Mouse (Mus musculus) spleen, postnatal 10 days (tissue): ENCODE data around the gene Atf7ip2.
"Not testable (repeated sequence)": the region's sequence is repeated elsewhere in the genome, so short reads cannot be mapped to it uniquely, and the experiment has no call there.

Experiments
- DNase-seq, 2 experiments: peaks; one replicate each; pipeline ENCODE4 v3.0.0; 2021 to 2022; ENCODE audit warnings: low spot score in 2 of 2

Gene Atf7ip2

DNA sequence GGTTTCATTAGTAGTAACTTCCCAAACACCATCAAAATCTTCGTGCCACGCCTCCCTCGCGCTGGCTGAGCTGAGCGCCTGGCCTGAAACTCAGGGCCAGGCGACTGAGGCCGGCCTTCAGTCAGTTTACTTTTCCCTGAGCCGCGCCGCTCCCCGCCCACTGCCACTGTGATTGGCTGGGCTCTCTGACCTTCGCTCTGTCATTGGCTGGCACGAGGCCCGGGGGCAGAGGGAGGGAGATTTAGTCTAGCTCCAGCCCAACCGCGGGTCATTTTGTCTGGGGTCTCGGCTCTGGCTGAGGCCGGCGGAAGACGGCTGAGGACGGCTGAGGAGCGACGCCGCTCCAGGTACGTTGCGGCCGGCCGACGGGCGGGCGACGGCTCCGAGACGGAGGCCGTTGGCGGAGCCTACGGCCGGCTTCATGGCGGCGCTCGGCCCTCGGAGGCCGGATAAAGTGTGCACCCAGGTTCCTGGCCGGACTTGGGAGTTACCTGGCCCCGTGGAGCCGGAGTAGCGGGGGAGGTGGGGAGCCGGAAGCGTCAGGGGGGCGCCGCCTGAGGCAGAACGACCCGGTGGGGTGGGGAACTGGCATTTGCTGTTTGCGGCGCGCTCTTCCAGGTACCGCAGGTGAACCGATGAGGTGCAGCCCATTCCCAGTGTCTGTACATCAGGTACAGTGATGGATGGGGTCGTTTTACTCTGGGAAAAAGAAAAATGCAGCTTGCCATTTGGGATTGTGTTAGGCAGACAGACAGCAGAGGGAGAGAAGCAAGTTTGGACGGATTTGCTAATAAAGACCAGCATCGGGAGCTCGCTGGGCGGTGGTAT lies at the start of gene Atf7ip2:
Atf7ip2 (plus strand) TSS at position 34 of the 828 bp plus-strand sequence.
- peak in 1 of 2 experiments; percentile 51 for DNase-seq

DNA sequence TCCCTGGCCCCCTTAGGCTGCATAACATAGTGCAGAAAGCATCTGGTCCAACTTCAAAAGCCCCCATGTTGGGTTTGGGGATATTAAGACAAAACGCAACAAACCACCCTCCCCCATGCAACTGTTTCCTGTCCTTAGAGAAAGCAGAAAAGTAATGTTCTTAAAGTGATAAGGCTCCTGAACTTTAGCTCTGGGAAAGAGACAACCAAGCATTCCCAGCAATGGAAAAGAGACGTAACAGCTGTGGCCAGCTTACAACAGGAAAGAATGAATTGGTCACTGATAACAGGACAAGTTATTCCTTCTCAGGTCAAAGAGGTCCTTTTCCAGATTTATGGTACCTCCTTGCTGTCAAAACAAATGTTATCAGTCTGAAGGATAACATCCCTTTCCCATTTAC lies 49.3 kb upstream of the Atf7ip2 start:
- no peak for DNase-seq

- no peak for DNase-seq
These were observed 45.1 kb upstream of the Atf7ip2 start for GRCm38 (mm10) chr16:10147401-10147800.

- no peak for DNase-seq
These were observed 23.2 kb upstream of the Atf7ip2 start for GRCm38 (mm10) chr16:10169123-10169905.

DNA sequence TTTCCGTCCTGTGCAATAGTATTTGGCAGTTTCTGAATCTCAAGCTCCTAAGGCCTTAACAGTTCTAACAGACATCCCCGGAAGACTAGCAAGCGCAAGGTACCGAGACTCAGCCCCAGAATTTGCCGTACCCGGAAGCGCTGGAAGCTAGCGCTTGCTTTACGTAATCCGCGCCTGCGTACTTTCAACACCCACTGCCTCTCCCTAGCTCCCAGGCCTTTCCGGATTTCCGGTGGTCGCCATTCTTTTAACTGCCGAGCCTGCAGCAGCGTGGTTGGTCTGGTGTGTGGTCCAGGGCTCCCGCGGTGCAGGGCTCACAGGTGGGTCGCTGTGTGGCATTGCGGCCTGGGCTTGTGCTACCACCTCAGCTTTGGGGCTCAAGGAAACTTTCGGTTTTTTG lies 22.5 kb upstream of the Atf7ip2 start, which contains the start of gene Rpl39l:
Rpl39l (plus strand) TSS at position 222 of the 400 bp plus-strand sequence.
- no peak for DNase-seq

GRCm38 (mm10) chr16:10171276-10171675 lies 21.2 kb upstream of the Atf7ip2 start:
- no peak for DNase-seq

GRCm38 (mm10) chr16:10172179-10172820 lies 20.2 kb upstream of the Atf7ip2 start:
- no peak for DNase-seq

- DNase-seq = not testable (repeated sequence)
These were observed 5.1 kb upstream of the Atf7ip2 start for GRCm38 (mm10) chr16:10187461-10187860.

DNA sequence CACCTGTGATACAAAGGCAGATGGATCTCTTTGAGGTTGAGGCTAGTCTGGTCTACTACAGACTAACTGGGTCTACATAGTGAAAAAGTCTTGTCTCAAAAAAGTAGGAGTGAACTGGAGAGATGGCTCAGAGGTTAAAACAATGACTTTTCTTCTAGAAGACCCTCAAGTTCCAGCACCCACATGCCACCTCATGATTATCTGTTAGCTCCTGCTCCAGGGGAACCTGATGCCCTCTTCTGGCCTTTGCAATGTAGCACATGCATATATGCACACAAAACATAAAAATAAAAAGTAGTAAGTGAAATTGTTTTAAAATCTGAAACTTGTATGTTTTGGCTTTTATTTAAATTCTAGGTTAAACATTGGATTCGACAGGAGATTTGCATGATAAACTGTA lies 16.3 kb downstream of the Atf7ip2 start:
- DNase-seq = no peak

- not testable (repeated sequence) for DNase-seq
These were observed 23.9 kb downstream of the Atf7ip2 start for GRCm38 (mm10) chr16:10216366-10216765.

DNA sequence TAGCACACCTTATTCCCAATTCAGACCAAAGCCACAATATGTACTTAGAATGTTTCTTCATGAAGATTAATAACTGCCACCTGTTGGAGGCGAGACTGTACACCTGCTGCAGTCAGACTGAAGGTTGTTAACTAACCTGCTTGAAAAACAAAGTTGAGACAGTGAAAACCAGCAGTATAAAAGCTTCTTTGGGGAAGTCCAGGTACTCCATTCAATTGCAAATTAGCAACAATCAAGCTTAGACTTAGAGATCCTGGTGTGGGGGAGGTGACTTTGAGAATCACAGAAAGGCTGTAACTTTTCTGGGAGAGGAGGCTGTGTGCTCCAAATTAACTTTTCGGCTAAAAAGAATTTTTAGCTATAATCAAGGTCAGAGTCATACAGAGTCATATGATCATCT lies 24.5 kb downstream of the Atf7ip2 start:
- not testable (repeated sequence) for DNase-seq

GRCm38 (mm10) chr16:10227361-10227760 lies 34.8 kb downstream of the Atf7ip2 start:
- no peak for DNase-seq

DNA sequence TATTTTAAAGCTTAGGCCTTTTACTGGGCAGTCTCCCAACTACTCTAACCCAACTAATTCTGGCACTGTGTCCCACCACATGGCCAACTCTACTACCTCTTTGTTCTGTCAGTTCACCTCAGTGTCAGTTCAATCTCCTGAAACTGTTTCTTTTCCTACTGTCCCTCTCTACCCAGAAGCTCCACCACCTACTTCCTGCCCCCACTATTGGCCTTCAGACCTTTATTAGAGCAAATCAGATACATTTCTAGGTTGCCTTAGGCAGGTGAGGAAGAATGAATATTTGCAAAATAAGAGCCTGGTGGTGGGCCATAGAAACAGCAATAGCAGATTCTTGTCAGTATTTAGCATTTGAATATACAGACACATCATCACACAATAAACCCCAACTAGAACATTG lies 44.1 kb downstream of the Atf7ip2 start:
- DNase-seq = no peak

GRCm38 (mm10) chr16:10253993-10254392 lies 61.5 kb downstream of the Atf7ip2 start:
- DNase-seq = no peak

DNA sequence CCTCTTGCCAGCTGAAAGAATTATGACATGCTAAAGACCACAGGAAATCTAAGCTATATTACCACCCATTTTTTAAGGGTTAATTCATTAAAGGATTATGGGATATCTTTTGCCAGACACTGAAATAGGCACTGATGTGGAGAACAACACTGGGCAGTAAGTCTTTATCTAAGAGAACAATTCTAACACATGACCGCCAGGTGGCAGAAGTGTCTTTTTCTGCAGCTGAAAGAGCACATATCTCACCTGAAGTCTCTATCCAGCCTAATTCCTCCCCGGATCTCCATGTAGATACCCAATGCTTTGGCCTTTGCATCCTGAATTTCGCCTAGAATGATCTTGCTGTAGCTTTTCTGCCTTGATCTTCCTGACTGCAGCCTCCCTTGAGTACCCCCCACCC lies 79.7 kb downstream of the Atf7ip2 start:
- peak in 1 of 2 experiments; percentile 73 for DNase-seq

DNA sequence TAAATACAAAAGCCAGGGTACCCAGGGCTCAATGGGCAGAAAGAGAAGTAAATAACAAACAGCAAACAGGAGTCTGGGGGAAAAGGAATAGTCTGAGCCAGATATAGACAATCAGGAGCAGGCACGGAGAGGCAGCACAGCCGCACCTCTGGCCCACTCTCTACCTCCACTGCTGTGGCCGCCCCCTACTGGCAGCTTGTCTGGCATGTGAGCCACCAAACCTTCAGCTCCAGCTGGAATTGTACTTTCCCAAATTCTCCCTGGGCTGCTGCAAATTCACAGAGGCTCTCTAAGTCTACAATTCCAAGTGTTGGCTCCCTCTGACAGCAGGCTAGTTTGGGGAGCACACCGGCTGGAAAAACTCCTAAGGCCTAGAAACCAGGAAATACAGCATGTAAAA lies 82.0 kb downstream of the Atf7ip2 start:
- peak in 1 of 2 experiments; percentile 33 for DNase-seq

- not testable (repeated sequence) for DNase-seq
These were observed 84.3 kb downstream of the Atf7ip2 start for GRCm38 (mm10) chr16:10276778-10277177.

DNA sequence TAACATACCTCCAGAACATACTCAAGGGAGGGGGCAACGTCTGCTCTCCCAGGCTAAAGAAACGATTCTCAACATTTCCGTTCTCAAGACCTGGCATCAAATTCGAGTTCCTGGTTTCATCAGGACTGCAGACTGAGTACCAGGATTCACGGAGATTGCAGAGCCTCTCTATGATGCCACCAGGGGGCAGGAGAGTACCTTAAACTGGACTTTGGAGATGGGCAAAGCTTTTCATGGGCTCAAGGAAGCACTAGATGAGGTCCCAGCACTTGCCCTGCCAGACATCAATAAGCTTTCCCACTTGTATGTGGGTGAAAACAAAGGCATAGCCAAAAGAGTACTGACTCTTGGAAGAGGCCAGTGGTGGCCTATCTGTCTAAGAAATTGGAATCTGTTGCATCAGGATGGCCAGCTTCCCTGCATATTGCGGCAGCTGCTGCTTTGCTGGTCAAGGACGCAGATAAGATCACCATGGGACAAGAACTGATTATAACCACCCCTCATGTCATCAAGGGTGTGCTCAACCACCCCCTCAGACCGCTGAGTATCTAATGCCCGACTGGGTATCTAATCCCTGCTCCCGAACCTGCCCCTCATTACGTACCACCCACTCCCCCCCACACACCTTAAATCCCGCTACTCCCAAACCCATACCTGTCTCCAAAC lies 87.9 kb downstream of the Atf7ip2 start:
- DNase-seq = peak; percentile 31 to 77

DNA sequence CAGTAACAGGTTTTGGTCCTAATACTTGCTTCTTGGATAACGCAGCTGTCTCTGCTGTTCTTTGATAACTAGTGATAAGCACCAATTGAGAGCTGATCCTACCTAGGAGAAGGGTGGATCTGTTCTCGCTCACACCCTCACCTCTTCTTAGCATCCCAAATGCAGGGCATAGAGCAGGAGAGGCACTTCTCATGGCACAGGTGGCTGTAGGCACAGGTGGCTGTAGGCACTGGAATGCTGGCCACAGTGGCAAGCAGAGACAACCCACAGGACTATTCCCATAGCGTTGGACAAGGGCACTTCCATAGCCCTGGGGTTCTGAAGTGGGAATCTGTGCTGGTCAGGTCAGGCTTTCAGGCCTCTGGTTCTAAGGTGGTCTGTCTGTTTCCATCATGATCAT lies 89.4 kb downstream of the Atf7ip2 start:
- no peak for DNase-seq

GRCm38 (mm10) chr16:10286513-10287268 lies 94.2 kb downstream of the Atf7ip2 start:
- no peak for DNase-seq

- DNase-seq = no peak
These were observed 95.6 kb downstream of the Atf7ip2 start for GRCm38 (mm10) chr16:10288115-10288514.
